Mouse (Mus musculus): Measurements from ENCODE around the gene Ccdc88c. TPM values are rescaled to one million over a fixed set of nuclear protein-coding genes. Genes with fewer than 3 reads are reported as not detected.

The Ccdc88c gene
- 447 TPM for total RNA-seq (2023)

GRCm38 (mm10) chr12:101028954-101029731 lies at the start of gene Ccdc88c:
Ccdc88c (minus strand) TSS chr12:101029056.

GRCm38 (mm10) chr12:100907598-100908297 lies 121.1 kb downstream of the Ccdc88c start, which contains the start of gene Gpr68:
Gpr68 (minus strand) TSS chr12:100908198.

Other genes starting within 250 kb of the Ccdc88c start
- gene Dglucy, start 250.0 kb downstream of the Ccdc88c start, total RNA-seq (2023) = 8.8 TPM
- gene Gpr68, start 120.9 kb downstream of the Ccdc88c start, total RNA-seq (2023) = 114 TPM
- 134 TPM for gene Ppp4r3a, start 54.6 kb upstream of the Ccdc88c start, total RNA-seq (2023)